Mouse (Mus musculus) MEL (cell line): ENCODE measurements around the gene Aldh1a3.

Source experiments
- CHD1 ChIP-seq: IDR thresholded peaks from 2 replicates; pipeline ENCODE4 v1.6.1; 2012; ENCODE audit warnings: low read depth, mild to moderate bottlenecking, inconsistent platforms, low read length, improper control_type of control experiment
- CHD2 ChIP-seq: IDR thresholded peaks from 2 replicates; pipeline ENCODE4 v1.6.1; 2011; ENCODE audit warnings: low read length, improper control_type of control experiment
- CTCF ChIP-seq, 3 experiments: IDR thresholded peaks in 2 of 3; conservative IDR thresholded peaks in 1 of 3; 2 replicates each; pipeline ENCODE4 v1.5.1; 2011 to 2012; ENCODE audit warnings: low read length in 3 of 3, low read depth in 2 of 3, mild to moderate bottlenecking in 2 of 3, improper control_type of control experiment in 1 of 3, inconsistent platforms in 1 of 3, mixed read lengths in 1 of 3, moderate library complexity in 1 of 3; ENCODE audit not compliant: control insufficient read depth in 1 of 3, insufficient read depth in 1 of 3, poor library complexity in 1 of 3, severe bottlenecking in 1 of 3
- ETS1 ChIP-seq: IDR thresholded peaks from 2 replicates; pipeline ENCODE4 v1.6.1; 2012; ENCODE audit warnings: low read depth, mild to moderate bottlenecking, inconsistent platforms, low read length, improper control_type of control experiment, moderate library complexity
- GABPA ChIP-seq: IDR thresholded peaks from 2 replicates; pipeline ENCODE4 v1.6.1; 2012; ENCODE audit warnings: low read depth, mild to moderate bottlenecking, inconsistent platforms, low read length, improper control_type of control experiment, moderate library complexity
- HCFC1 ChIP-seq: IDR thresholded peaks from 2 replicates; pipeline ENCODE4 v1.6.1; 2012; ENCODE audit warnings: low read depth, mild to moderate bottlenecking, inconsistent platforms, low read length, improper control_type of control experiment, moderate library complexity
- MEF2A ChIP-seq: IDR thresholded peaks from 2 replicates; pipeline ENCODE4 v1.6.1; 2014; ENCODE audit warnings: low read depth, mild to moderate bottlenecking, inconsistent platforms, low read length, improper control_type of control experiment; ENCODE audit not compliant: poor library complexity, insufficient replicate concordance, severe bottlenecking; ENCODE audit errors: extremely low read depth
- POLR2A ChIP-seq, 2 experiments: IDR thresholded peaks; 2 replicates each; pipeline ENCODE4 v1.6.1; 2011 to 2012; ENCODE audit warnings: low read length in 2 of 2, mild to moderate bottlenecking in 2 of 2, control low read depth in 1 of 2, improper control_type of control experiment in 1 of 2, low read depth in 1 of 2, moderate library complexity in 1 of 2; ENCODE audit not compliant: control insufficient read depth in 1 of 2, insufficient read depth in 1 of 2, poor library complexity in 1 of 2
- POLR2AphosphoS2 ChIP-seq: IDR thresholded peaks from 2 replicates; pipeline ENCODE4 v1.6.1; 2011; ENCODE audit warnings: low read length, improper control_type of control experiment
- POLR2AphosphoS5 ChIP-seq: IDR thresholded peaks from 2 replicates; pipeline ENCODE4 v1.6.1; 2012; ENCODE audit warnings: low read depth, borderline replicate concordance, mild to moderate bottlenecking, inconsistent platforms, low read length, moderate library complexity, mixed read lengths
- TCF12 ChIP-seq: IDR thresholded peaks from 2 replicates; pipeline ENCODE4 v1.6.1; 2014; ENCODE audit warnings: low read depth, mild to moderate bottlenecking, inconsistent platforms, low read length, improper control_type of control experiment, moderate library complexity
- ZKSCAN1 ChIP-seq: IDR thresholded peaks from 2 replicates; pipeline ENCODE4 v1.6.1; 2012; ENCODE audit warnings: low read depth, mild to moderate bottlenecking, inconsistent platforms, low read length, improper control_type of control experiment, moderate library complexity

DNA sequence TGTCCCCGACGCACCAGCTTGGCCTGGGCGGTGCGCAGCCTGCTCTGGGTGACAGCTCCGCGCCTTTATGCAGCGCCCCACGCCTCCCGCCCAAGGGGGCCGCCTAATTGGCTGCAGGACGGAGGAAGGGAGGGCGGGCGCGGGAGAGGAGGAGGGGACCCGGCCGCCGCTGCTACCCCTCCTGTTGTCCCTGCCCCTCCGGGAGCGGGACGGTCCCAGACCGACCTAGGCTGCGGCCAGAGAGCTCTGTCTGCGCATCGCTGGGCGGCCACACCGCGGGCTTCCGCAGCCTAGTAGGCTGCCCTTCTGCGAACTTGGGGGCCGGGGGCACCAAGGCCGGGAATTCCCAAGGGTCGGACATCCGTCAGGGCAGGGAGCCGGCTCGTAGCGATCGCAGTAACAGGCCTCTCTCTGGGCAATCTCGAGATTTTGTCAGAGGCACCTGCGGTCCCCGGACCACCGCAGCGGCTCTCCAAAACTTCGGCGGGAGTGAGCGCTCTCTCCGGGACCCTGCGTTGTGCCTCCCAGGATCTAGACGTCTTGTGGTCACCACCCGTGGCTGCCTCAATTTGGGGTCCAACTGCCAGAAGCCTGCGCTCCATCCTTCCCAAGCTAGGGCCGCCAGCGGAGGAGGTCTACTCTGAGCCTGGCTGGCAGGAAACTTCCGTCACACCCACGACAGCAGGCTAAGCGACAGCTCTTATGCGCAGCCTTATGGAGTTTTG lies at the start of gene Aldh1a3:
- TF ChIP-seq CTCF (IDR thresholded peaks at IDR 0.05 in 2 of 3, conservative IDR thresholded peaks at IDR 0.05 in 1 of 3; ENCODE audit: control insufficient read depth in 1 of 3, insufficient read depth in 1 of 3, low read depth in 2 of 3, low read length in 3 of 3, poor library complexity in 1 of 3, severe bottlenecking in 1 of 3) (no peak), POLR2A (IDR thresholded peaks at IDR 0.05; ENCODE audit: control insufficient read depth in 1 of 2, insufficient read depth in 1 of 2, low read depth in 1 of 2, low read length in 2 of 2, poor library complexity in 1 of 2) (no peak), CHD1 (no peak), POLR2AphosphoS2 (no peak), POLR2AphosphoS5 (no peak), CHD2 (no peak), MEF2A (no peak), ZKSCAN1 (no peak), HCFC1 (no peak), TCF12 (no peak), GABPA (no peak), ETS1 (no peak)
